Mouse (Mus musculus): ENCODE data around the gene Taz.

DNA sequence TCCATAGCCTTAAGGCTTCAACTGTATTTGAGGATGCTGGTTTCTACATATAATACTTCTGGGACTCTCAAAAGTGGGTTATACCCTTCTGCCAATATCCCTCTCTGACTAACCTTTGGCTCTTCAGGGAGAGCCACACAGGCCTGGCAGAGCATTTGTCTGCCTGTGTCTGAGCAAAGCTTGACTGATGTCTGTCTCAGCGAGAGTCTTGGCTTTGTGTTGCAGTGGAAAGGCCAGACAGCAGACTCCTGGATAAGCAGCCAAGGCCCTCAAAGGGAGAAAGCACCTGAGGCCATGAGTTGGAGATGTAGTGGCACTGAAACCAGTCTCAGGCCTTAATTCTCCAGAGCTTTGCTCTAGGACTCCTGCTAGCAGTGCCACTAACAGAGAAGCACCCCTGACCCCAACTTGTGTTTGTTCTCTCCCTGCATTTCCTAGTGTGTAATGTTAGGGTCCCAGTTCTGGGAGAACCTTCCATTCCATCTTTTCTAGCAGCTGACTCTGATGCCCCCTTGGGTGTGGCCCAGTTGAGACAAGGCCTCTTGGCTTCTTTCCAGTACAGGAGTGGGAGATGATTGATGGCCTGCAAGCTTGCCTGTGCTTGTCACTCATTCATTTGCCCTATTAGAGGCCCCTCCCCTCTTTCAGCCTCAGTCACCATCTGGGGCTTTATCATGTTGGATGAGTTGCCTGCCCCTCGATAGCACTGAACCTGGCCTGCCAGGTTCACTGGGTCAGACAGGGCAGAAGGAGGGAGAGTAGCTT is 48.6 kb downstream of the Taz start:
- TF ChIP-seq POLR2A (IDR thresholded peaks at IDR 0.05; ENCODE audit: insufficient read depth, low read depth, low read length) (no peak), CTCF (IDR thresholded peaks at IDR 0.05; ENCODE audit: insufficient read depth, low read depth, low read length) (no peak)

Measured in olfactory bulb, adult 2 months (tissue).